Mouse (Mus musculus) brain, embryonic 18.5 days (tissue): ENCODE measurements at regions not wholly inside any gene's neighbourhood (a gene's known extent, or its start where the extent isn't known, plus 50 kb on each side); places are given as distances from the start of the nearest gene placed in this dataset.

Experiments used
- DNase-seq: peaks from one replicate; pipeline ENCODE4 v3.0.0-alpha.2; 2012; ENCODE audit warnings: low read depth, low spot score

- DNase-seq: no peak
Measured at GRCm38 (mm10) chr14:107978141-107978540, 935.8 kb downstream of the Slitrk1 start.

- DNase-seq: no peak
Measured at GRCm38 (mm10) chr14:107952076-107952475, 961.9 kb downstream of the Slitrk1 start.

- no peak for DNase-seq
Measured at GRCm38 (mm10) chr14:107903717-107904116, 1010.2 kb downstream of the Slitrk1 start.

GRCm38 (mm10) chr14:107901823-107902222 is 1012.1 kb downstream of the Slitrk1 start:
- no peak for DNase-seq

- no peak for DNase-seq
Measured at GRCm38 (mm10) chr14:107860895-107861294, 1053.1 kb downstream of the Slitrk1 start.

- DNase-seq: no peak
Measured at GRCm38 (mm10) chr14:107849688-107850087, 1064.3 kb downstream of the Slitrk1 start.

- DNase-seq: no peak
Measured at GRCm38 (mm10) chr14:107845289-107846215, 1068.4 kb downstream of the Slitrk1 start.

GRCm38 (mm10) chr14:107844533-107844932 is 1069.4 kb downstream of the Slitrk1 start:
- no peak for DNase-seq

- DNase-seq: no peak
Measured at GRCm38 (mm10) chr14:107832976-107833375, 1081.0 kb downstream of the Slitrk1 start.

GRCm38 (mm10) chr14:107785242-107785641 is 1128.7 kb downstream of the Slitrk1 start:
- no peak for DNase-seq
